Mouse (Mus musculus) lung, postnatal 0 days (tissue): Measurements from ENCODE around the gene Stx18. TPM values are rescaled to one million over a fixed set of nuclear protein-coding genes. Genes with fewer than 3 reads are reported as not detected.

Experiments
- ATAC-seq: fragments of 200-750 bp; cut with Nextera tagmentation; 2 replicates; pipeline ENCODE4 v1.8.0; 2017; ENCODE audit warnings: moderate library complexity
- DNase-seq: peaks from one replicate; pipeline ENCODE4 v3.0.0-alpha.2; 2016; ENCODE audit warnings: low spot score
- H3K27ac ChIP-seq: fragments of 300-500 bp; sonication (generic); 2 replicates; pipeline ENCODE4 v1.5.1; 2014; ENCODE audit warnings: antibody characterized with exemption, mild to moderate bottlenecking, low read length, mixed read lengths
- H3K27me3 ChIP-seq: fragments of 300-500 bp; sonication (generic); replicated peaks from 2 replicates; pipeline ENCODE4 v1.6.1; 2014; ENCODE audit warnings: low read length, mixed read lengths; ENCODE audit not compliant: insufficient read depth
- H3K36me3 ChIP-seq: fragments of 300-500 bp; sonication (generic); 2 replicates; pipeline ENCODE4 v1.6.1; 2014; ENCODE audit warnings: low read length, mixed read lengths; ENCODE audit not compliant: insufficient read depth
- H3K4me1 ChIP-seq: fragments of 300-500 bp; sonication (generic); 2 replicates; pipeline ENCODE4 v1.6.1; 2014; ENCODE audit warnings: antibody characterized with exemption, low read depth, low read length, mixed read lengths; ENCODE audit not compliant: insufficient read depth
- H3K4me2 ChIP-seq: fragments of 300-500 bp; sonication (generic); replicated peaks from 2 replicates; pipeline ENCODE4 v1.6.1; 2014; ENCODE audit warnings: low read depth, mild to moderate bottlenecking, low read length, moderate library complexity, mixed read lengths
- H3K4me3 ChIP-seq: fragments of 300-500 bp; sonication (generic); 2 replicates; pipeline ENCODE4 v1.5.1; 2014; ENCODE audit warnings: low read depth, low read length
- H3K9ac ChIP-seq: fragments of 300-500 bp; sonication (generic); replicated peaks from 2 replicates; pipeline ENCODE4 v1.6.1; 2014; ENCODE audit warnings: low read depth, mild to moderate bottlenecking
- H3K9me3 ChIP-seq: fragments of 300-500 bp; sonication (generic); 2 replicates; pipeline ENCODE4 v1.6.1; 2016; ENCODE audit warnings: low read length, mixed read lengths
- CTCF ChIP-seq: IDR thresholded peaks from 2 replicates; pipeline ENCODE4 v1.5.1; 2016; ENCODE audit warnings: antibody characterized with exemption, mild to moderate bottlenecking
- EP300 ChIP-seq: IDR thresholded peaks from 2 replicates; pipeline ENCODE4 v1.6.1; 2016; ENCODE audit warnings: antibody characterized with exemption, mild to moderate bottlenecking, control low read depth
- WGBS: fragments of 180-500 bp; shearing (Covaris S2); extraction: QIAGEN DNeasy Blood & Tissue Kit; methylation state at CpG from one replicate; pipeline ENCODE4 v1.1.7; 2014; 5-methylcytosine and 5-hydroxymethylcytosine counted together
- polyA plus RNA-seq: library from polyadenylated mRNA; unstranded; fragments of >200 nt; fragmentation: Nextera tagmentation; extraction: Ambion mirVana; gene quantifications from 2 replicates; pipeline ENCODE4 v1.2.1, GENCODE M21; 2015

The Stx18 gene
- polyA plus RNA-seq, 1 experiment from 2014 or later, result 27.9 TPM

GRCm38 (mm10) chr5:38048177-38048576 is 9.6 kb downstream of the Stx18 start:
- Histone ChIP-seq H3K9me3 (no peaks in the 10 kb centered on the region), H3K36me3 (no peaks in the 10 kb centered on the region), H3K27me3 (no peaks in the 10 kb centered on the region), H3K4me2 (no peak overlapping the region), H3K4me1 (no peaks in the 10 kb centered on the region), H3K9ac (no peak overlapping the region), H3K27ac (no peak overlapping the region), H3K4me3 (no peak overlapping the region)
- peak; percentile 36 for TF ChIP-seq CTCF
- TF ChIP-seq EP300, result no peak
- 42% methylated on average over 3 of the region's 3 CpGs for WGBS
- DNase-seq (no peak), ATAC-seq (no peak)

GRCm38 (mm10) chr5:38061051-38061450 is 22.5 kb downstream of the Stx18 start:
- no peak overlapping the region for H3K4me2 ChIP-seq
- H3K9me3 ChIP-seq, result no peaks in the 10 kb centered on the region
- no peak overlapping the region for H3K4me3 ChIP-seq
- H3K27me3 ChIP-seq, result no peaks in the 10 kb centered on the region
- TF ChIP-seq CTCF (no peak), EP300 (no peak)
- H3K4me1 ChIP-seq, result no peaks in the 10 kb centered on the region
- H3K36me3 ChIP-seq, result no peaks in the 10 kb centered on the region
- no peak overlapping the region for H3K27ac ChIP-seq
- H3K9ac ChIP-seq, result no peak overlapping the region
- no peak for ATAC-seq
- no peak for DNase-seq
- 79% methylated on average over 2 of the region's 2 CpGs for whole genome bisulfite sequencing

- DNase-seq (peak; percentile 22), ATAC-seq (no peak)
- no peaks in the 10 kb centered on the region for H3K36me3 ChIP-seq
- no peak overlapping the region for H3K9ac ChIP-seq
- WGBS, result 24% methylated on average over 5 of the region's 5 CpGs
- no peak overlapping the region for H3K4me2 ChIP-seq
- peak; percentile 55 for TF ChIP-seq CTCF
- TF ChIP-seq EP300, result no peak
- no peaks in the 10 kb centered on the region for H3K27me3 ChIP-seq
- H3K4me1 ChIP-seq, result no peaks in the 10 kb centered on the region
- no peak overlapping the region for H3K4me3 ChIP-seq
- no peaks in the 10 kb centered on the region for H3K9me3 ChIP-seq
- no peak overlapping the region for H3K27ac ChIP-seq
Observed at GRCm38 (mm10) chr5:38062709-38063108, 24.2 kb downstream of the Stx18 start.

GRCm38 (mm10) chr5:38063339-38063738 is 24.8 kb downstream of the Stx18 start:
- TF ChIP-seq CTCF (no peak), EP300 (no peak)
- no peak overlapping the region for H3K4me2 ChIP-seq
- ATAC-seq (no peak), DNase-seq (no peak)
- H3K9ac ChIP-seq, result no peak overlapping the region
- WGBS, result 65% methylated on average over 5 of the region's 5 CpGs
- H3K4me1 ChIP-seq, result no peaks in the 10 kb centered on the region
- H3K36me3 ChIP-seq, result no peaks in the 10 kb centered on the region
- no peak overlapping the region for H3K27ac ChIP-seq
- no peaks in the 10 kb centered on the region for H3K27me3 ChIP-seq
- H3K4me3 ChIP-seq, result no peak overlapping the region
- H3K9me3 ChIP-seq, result no peaks in the 10 kb centered on the region

- Histone ChIP-seq H3K36me3 (no peaks in the 10 kb centered on the region), H3K4me3 (no peak overlapping the region), H3K9ac (no peak overlapping the region), H3K27ac (no peak overlapping the region), H3K4me2 (no peak overlapping the region), H3K9me3 (no peaks in the 10 kb centered on the region), H3K27me3 (no peaks in the 10 kb centered on the region), H3K4me1 (no peaks in the 10 kb centered on the region)
- no peak for TF ChIP-seq CTCF
- TF ChIP-seq EP300, result no peak
- ATAC-seq (no peak), DNase-seq (no peak)
- 88% methylated on average over 4 of the region's 4 CpGs for WGBS
Observed at GRCm38 (mm10) chr5:38064043-38064575, 25.6 kb downstream of the Stx18 start.

GRCm38 (mm10) chr5:38064701-38065100 is 26.2 kb downstream of the Stx18 start:
- Histone ChIP-seq H3K27ac (no peak overlapping the region), H3K4me1 (no peaks in the 10 kb centered on the region), H3K4me2 (no peak overlapping the region), H3K36me3 (no peaks in the 10 kb centered on the region), H3K9ac (no peak overlapping the region), H3K27me3 (no peaks in the 10 kb centered on the region), H3K4me3 (no peak overlapping the region), H3K9me3 (no peaks in the 10 kb centered on the region)
- TF ChIP-seq EP300 (no peak), CTCF (no peak)
- ATAC-seq (no peak), DNase-seq (no peak)
- 37% methylated on average over 5 of the region's 5 CpGs for WGBS

GRCm38 (mm10) chr5:38065454-38065853 is 26.9 kb downstream of the Stx18 start:
- ATAC-seq, result no peak
- Histone ChIP-seq H3K4me2 (no peak overlapping the region), H3K9me3 (no peaks in the 10 kb centered on the region), H3K4me3 (no peak overlapping the region), H3K27ac (no peak overlapping the region), H3K36me3 (no peaks in the 10 kb centered on the region), H3K9ac (no peak overlapping the region), H3K27me3 (no peaks in the 10 kb centered on the region), H3K4me1 (no peaks in the 10 kb centered on the region)
- no peak for TF ChIP-seq EP300
- TF ChIP-seq CTCF, result no peak
- DNase-seq, result no peak
- 84% methylated on average over 2 of the region's 2 CpGs for WGBS
